Mouse (Mus musculus): Measurements from ENCODE around the gene Lrrc2. TPM values are rescaled to one million over a fixed set of nuclear protein-coding genes. Genes with fewer than 3 reads are reported as not detected.

Gene Lrrc2
- polyA plus RNA-seq, 1 experiment from 2014 or later = not detected

DNA sequence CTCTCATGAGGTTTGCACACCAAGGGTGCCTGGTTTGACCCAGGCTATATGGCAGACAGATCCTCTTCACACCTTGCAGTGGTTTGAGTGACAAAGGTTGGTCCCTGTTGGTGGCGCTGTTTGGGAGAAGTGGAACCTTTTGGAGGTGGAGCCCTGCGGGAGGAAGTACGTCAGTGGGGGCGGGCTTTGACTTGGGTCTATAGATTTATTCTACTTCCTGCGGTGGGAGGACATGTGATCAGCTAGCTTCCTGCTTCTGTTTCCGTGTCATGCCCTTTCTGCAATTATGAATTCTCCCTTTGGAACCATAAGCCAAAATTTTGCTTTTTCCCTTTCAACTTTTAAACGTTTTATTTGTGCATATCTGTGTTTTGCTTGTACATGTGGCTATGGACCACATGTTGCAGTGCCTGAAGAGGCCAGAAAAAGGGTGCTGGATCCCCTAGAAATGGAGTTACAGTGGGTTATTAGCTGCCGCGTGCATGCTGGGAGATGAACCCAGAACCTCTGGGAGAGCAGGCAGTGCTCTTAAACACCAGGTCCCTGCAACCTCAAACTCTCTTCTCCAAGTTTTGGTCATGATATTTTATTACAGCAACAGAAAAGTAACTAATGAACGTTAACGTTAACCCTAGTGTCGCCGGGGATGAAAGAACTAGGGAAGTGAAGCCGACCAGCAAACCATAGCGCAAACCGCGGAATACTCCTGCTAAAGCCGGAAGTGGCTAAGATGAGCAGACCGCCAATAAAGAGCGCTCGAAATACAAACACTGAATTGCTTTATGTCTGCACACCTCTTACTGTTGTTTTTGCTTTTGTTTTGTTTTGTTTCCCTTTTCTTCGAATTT is 13.9 kb downstream of the Lrrc2 start:
- H3K36me3 ChIP-seq = no peaks in the 10 kb centered on the region
- H3K27me3 ChIP-seq = no peaks in the 10 kb centered on the region
- no peaks in the 10 kb centered on the region for H3K4me1 ChIP-seq
- no peak overlapping the region for H3K27ac ChIP-seq (replicated peaks)
- H3K4me3 ChIP-seq = no peak overlapping the region
- no peak for ATAC-seq (ENCODE audit: low FRiP score, low read depth)
- WGBS = 90% methylated on average over 22 of the region's 22 CpGs
- H3K9ac ChIP-seq (replicated peaks) = no peak overlapping the region
- H3K9me3 ChIP-seq = no peaks in the 10 kb centered on the region
- H3K4me2 ChIP-seq (replicated peaks) = no peak overlapping the region

DNA sequence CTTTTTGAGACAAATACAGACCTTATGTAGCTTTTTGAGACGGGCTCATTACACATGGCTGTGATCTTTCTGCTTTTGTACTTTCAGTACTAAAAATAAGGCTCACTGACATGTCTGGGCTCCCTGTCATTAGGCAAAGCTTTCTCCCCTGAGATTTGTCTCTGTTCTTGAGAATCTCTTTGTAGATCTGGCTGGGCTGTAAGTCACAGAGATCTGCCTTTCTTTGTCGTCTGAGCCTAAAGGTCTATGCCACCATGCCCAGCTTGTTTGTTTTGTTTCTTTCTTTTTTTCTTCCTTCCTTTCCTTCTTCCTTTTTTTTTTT is 14.5 kb downstream of the Lrrc2 start:
- H3K27me3 ChIP-seq = no peaks in the 10 kb centered on the region
- H3K36me3 ChIP-seq = no peaks in the 10 kb centered on the region
- H3K4me3 ChIP-seq = no peak overlapping the region
- no peak overlapping the region for H3K4me2 ChIP-seq (replicated peaks)
- H3K9me3 ChIP-seq = no peaks in the 10 kb centered on the region
- H3K9ac ChIP-seq (replicated peaks) = no peak overlapping the region
- ATAC-seq (ENCODE audit: low FRiP score, low read depth) = no peak
- no peak overlapping the region for H3K27ac ChIP-seq (replicated peaks)
- WGBS = 74% methylated on average over 2 of the region's 2 CpGs
- no peaks in the 10 kb centered on the region for H3K4me1 ChIP-seq

DNA sequence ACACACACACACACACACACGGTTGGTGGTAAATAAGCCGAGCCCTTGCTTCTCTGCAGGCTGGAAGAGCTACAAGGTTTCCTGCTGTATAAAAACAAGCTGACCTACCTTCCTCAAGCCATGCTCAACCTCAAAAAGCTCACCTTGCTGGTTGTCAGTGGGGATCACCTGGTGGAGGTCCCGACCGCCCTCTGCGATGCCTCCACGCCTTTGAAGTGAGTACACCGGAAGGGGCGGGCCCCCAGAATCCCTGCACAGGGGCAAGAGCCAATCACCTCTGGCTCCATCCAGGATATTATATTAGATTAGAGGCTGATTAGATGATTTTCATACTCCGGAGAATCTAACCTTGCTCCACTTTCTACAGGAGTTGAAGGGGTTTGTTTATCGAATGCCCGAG is 28.1 kb downstream of the Lrrc2 start:
- Histone ChIP-seq H3K4me1 (no peaks in the 10 kb centered on the region), H3K27ac (replicated peaks) (no peak overlapping the region), H3K27me3 (no peaks in the 10 kb centered on the region), H3K4me2 (replicated peaks) (no peak overlapping the region), H3K9ac (replicated peaks) (no peak overlapping the region), H3K36me3 (no peaks in the 10 kb centered on the region), H3K9me3 (no peaks in the 10 kb centered on the region), H3K4me3 (no peak overlapping the region)
- 92% methylated on average over 11 of the region's 11 CpGs for WGBS
- no peak for ATAC-seq (ENCODE audit: low FRiP score, low read depth)

DNA sequence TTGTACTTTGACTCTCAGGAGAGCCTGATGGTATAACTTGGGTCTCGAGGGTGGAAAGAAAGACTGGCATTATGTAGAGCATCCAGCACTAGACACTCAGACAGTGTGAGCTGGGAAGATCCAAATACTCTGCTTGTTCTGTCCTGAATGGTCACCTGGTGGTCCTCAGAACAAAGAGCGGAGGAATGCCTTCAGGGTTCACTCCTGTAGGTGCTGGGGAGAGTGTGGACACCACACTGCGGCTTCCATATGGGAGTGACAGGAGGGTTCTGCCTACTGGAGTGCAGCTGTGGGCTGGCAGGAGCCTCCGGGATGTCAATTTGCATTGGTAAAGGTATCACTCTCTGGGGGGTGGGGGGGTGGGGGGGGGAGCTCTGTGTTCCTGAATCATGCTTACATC is 31.0 kb downstream of the Lrrc2 start:
- no peak overlapping the region for H3K4me3 ChIP-seq
- no peak overlapping the region for H3K4me2 ChIP-seq (replicated peaks)
- H3K9ac ChIP-seq (replicated peaks) = no peak overlapping the region
- no peak for ATAC-seq (ENCODE audit: low FRiP score, low read depth)
- no peaks in the 10 kb centered on the region for H3K9me3 ChIP-seq
- H3K4me1 ChIP-seq = no peaks in the 10 kb centered on the region
- no peaks in the 10 kb centered on the region for H3K27me3 ChIP-seq
- 64% methylated on average over 4 of the region's 4 CpGs for WGBS
- H3K36me3 ChIP-seq = no peaks in the 10 kb centered on the region
- H3K27ac ChIP-seq (replicated peaks) = no peak overlapping the region

DNA sequence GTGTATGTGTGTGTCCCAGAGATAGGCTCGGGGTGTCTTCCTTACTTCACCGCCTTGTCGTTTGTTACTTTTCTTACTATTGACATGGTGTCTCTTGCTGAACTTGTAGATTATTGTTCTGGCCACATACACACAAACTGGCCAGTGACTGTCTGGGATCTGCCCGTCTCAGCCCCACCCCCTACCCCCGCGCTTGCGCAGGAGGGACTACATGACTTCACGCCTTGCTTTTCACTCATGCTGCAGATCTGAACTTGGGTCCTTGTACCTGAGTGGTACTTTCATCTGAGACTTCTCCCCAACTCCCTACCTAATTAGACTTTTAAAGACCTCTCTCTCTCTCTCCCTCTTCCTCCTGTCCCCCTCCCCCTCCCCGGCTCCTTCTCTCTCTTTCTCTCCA is 32.8 kb downstream of the Lrrc2 start:
- Histone ChIP-seq H3K9ac (replicated peaks) (no peak overlapping the region), H3K4me1 (no peaks in the 10 kb centered on the region), H3K27me3 (no peaks in the 10 kb centered on the region), H3K27ac (replicated peaks) (no peak overlapping the region), H3K4me2 (replicated peaks) (no peak overlapping the region), H3K9me3 (no peaks in the 10 kb centered on the region), H3K4me3 (no peak overlapping the region), H3K36me3 (no peaks in the 10 kb centered on the region)
- ATAC-seq (ENCODE audit: low FRiP score, low read depth) = no peak
- WGBS = 90% methylated on average over 9 of the region's 9 CpGs

DNA sequence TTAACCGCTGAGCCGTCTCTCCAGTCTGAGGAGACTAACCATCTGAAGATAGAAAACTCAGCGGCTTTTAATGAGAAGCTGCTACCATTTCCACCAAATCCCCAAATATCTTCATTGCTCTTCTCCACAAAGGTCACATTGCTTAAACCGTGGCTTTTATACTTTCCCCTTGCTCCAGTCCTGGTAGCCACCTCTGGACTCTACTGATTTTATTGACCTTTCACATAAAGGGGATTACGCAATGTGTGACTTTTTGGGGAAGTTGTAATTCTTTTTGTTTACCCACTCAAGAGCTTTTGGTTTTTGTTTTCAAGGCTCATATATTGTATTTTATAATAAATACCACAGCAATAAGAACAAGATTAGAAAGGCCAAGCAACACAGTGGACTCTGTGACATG is 34.2 kb downstream of the Lrrc2 start:
- Histone ChIP-seq H3K27me3 (no peaks in the 10 kb centered on the region), H3K27ac (replicated peaks) (no peak overlapping the region), H3K4me3 (no peak overlapping the region), H3K9ac (replicated peaks) (no peak overlapping the region), H3K4me1 (no peaks in the 10 kb centered on the region), H3K36me3 (no peaks in the 10 kb centered on the region), H3K4me2 (replicated peaks) (no peak overlapping the region), H3K9me3 (no peaks in the 10 kb centered on the region)
- ATAC-seq (ENCODE audit: low FRiP score, low read depth) = no peak
- WGBS = 92% methylated on average over 5 of the region's 5 CpGs

DNA sequence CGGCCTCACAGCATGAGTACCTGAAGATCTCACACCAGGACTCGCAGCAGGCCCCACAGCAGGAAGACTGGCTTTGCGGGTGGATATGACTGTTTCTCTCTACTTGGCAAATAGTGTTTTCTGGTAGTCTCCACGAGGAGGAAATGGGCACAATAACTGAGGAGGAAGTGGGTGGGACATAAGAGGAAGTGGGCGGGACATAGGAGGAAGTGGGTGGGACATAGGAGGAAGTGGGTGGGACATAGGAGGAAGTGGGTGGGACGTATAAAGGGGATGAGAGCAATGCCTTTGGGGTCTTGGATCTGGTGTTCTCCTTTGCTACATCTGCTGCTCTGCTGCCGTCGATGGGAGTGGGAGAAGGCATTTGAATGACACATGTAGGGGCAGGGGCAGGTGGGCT is 34.6 kb downstream of the Lrrc2 start:
- Histone ChIP-seq H3K27ac (replicated peaks) (no peak overlapping the region), H3K9me3 (no peaks in the 10 kb centered on the region), H3K36me3 (no peaks in the 10 kb centered on the region), H3K4me2 (replicated peaks) (no peak overlapping the region), H3K4me1 (no peaks in the 10 kb centered on the region), H3K4me3 (no peak overlapping the region), H3K27me3 (no peaks in the 10 kb centered on the region), H3K9ac (replicated peaks) (no peak overlapping the region)
- ATAC-seq (ENCODE audit: low FRiP score, low read depth) = no peak
- 87% methylated on average over 8 of the region's 8 CpGs for WGBS

DNA sequence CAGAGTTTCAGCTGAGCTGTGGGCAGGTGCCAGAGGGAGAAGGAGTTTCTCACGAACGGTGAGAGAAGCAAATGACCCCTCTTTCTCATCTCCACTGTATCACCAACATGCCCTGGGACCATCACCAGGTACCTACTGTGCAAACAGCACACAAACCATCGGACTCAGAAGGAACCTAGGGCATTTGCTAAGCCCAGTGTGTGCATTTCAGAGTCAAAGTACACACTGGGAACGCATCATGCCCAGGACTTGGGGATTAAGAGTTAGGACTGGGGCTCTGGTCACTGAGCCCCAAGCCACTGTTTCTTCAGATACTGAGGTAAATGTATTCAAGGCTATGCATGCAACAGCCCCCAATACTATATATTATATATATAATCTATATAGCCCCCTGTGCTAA is 36.0 kb downstream of the Lrrc2 start:
- H3K36me3 ChIP-seq = no peaks in the 10 kb centered on the region
- no peak overlapping the region for H3K4me3 ChIP-seq
- H3K27ac ChIP-seq (replicated peaks) = no peak overlapping the region
- no peak overlapping the region for H3K4me2 ChIP-seq (replicated peaks)
- WGBS = 68% methylated on average over 4 of the region's 4 CpGs
- H3K9ac ChIP-seq (replicated peaks) = no peak overlapping the region
- H3K4me1 ChIP-seq = no peaks in the 10 kb centered on the region
- no peaks in the 10 kb centered on the region for H3K9me3 ChIP-seq
- ATAC-seq (ENCODE audit: low FRiP score, low read depth) = no peak
- no peaks in the 10 kb centered on the region for H3K27me3 ChIP-seq

DNA sequence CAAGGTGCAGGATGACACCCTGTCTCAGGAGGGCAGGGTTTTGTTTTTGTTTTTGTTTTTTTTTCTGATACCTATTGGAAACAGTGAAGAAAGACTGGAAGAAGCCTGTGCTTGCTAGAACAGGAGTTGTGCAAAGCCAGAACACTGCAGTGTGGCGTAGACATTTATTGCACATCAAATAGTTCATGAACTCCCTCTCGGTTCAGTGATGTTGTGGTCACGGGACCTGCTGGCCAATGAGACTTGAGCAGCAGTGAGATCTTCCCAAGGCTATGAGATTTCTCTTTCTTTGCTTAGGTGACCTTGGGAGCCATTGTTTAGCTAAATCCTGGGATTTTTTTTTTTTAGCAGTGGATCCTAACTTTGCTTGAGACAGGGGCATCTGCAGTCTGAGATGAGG is 36.7 kb downstream of the Lrrc2 start:
- no peaks in the 10 kb centered on the region for H3K9me3 ChIP-seq
- no peaks in the 10 kb centered on the region for H3K36me3 ChIP-seq
- no peak overlapping the region for H3K27ac ChIP-seq (replicated peaks)
- no peak overlapping the region for H3K4me3 ChIP-seq
- H3K4me2 ChIP-seq (replicated peaks) = no peak overlapping the region
- H3K9ac ChIP-seq (replicated peaks) = no peak overlapping the region
- 81% methylated on average over 3 of the region's 3 CpGs for WGBS
- no peaks in the 10 kb centered on the region for H3K27me3 ChIP-seq
- no peaks in the 10 kb centered on the region for H3K4me1 ChIP-seq
- no peak for ATAC-seq (ENCODE audit: low FRiP score, low read depth)

DNA sequence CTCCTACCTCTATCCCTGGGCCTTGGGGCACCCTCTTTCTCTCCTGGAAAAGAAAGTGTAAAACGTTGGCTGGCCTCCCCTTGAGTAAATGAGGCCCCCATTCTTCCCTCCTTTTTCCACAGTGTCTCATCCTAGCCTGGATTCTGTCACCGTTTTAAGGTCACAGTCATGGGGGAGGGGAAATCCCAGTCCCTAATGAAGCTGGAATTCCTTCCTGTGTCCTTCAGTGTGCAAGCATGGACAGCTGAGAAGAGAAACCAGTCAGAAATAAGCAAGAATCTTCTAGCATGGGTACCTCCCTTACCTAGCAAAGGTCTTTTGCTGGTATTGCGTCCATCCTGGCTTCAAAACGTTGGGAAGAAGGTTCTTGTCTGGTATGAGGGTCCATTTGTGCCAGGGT is 37.8 kb downstream of the Lrrc2 start:
- ATAC-seq (ENCODE audit: low FRiP score, low read depth) = no peak
- H3K4me3 ChIP-seq = no peak overlapping the region
- H3K27ac ChIP-seq (replicated peaks) = no peak overlapping the region
- H3K9ac ChIP-seq (replicated peaks) = no peak overlapping the region
- no peak overlapping the region for H3K4me2 ChIP-seq (replicated peaks)
- no peaks in the 10 kb centered on the region for H3K4me1 ChIP-seq
- no peaks in the 10 kb centered on the region for H3K9me3 ChIP-seq
- no peaks in the 10 kb centered on the region for H3K27me3 ChIP-seq
- H3K36me3 ChIP-seq = no peaks in the 10 kb centered on the region
- WGBS = 75% methylated on average over 4 of the region's 4 CpGs

DNA sequence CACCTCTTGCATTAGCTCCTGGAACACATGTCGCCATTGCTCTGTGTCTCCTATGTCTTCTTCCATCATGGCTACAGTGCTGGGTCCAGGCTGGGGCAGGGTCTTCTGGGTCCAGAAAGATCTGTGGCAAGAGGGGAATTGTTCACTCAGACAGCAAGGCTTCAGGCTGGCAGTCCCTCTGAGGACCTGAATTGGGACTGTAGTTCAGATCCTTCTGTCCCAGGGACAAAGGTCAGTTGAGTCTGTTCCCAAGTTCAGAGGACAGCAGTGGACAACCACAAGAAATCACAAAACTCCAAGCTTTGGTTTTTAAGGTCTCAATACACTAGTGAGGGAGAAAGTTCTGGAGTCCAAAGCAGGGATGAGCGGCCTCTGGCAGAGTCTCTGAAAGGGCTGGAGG is 38.2 kb downstream of the Lrrc2 start:
- ATAC-seq (ENCODE audit: low FRiP score, low read depth) = no peak
- Histone ChIP-seq H3K9ac (replicated peaks) (no peak overlapping the region), H3K36me3 (no peaks in the 10 kb centered on the region), H3K27ac (replicated peaks) (no peak overlapping the region), H3K4me1 (no peaks in the 10 kb centered on the region), H3K27me3 (no peaks in the 10 kb centered on the region), H3K4me3 (no peak overlapping the region), H3K9me3 (no peaks in the 10 kb centered on the region), H3K4me2 (replicated peaks) (no peak overlapping the region)
- WGBS = 93% methylated on average over 2 of the region's 2 CpGs

DNA sequence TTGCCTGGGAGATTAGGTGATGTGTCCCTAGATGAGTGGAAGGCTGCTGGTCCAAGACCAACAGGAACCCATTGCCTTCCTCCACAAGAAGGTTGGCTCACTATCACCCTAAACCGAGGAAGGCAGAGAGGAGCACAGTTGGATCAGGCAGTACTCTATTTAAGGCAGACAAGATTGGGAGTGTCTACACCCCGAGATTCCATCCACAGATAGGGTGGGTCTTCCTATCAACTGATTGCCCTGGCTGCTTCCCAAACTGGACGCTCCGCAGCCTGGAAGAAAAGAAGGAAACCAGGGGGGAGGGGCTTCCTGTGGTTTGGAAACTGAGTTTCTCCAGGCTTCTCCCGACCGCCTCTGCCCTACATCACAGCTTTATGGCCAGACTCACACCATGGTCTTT is 38.9 kb downstream of the Lrrc2 start, which contains the start of gene Rtp3:
Gene Rtp3 (minus strand): TSS at position 380 of the 400 bp plus-strand sequence.
- H3K9me3 ChIP-seq = no peaks in the 10 kb centered on the region
- no peaks in the 10 kb centered on the region for H3K36me3 ChIP-seq
- H3K27ac ChIP-seq (replicated peaks) = no peak within 1 kb of the TSS
- ATAC-seq (ENCODE audit: low FRiP score, low read depth) = no peak
- H3K4me2 ChIP-seq (replicated peaks) = no peak within 1 kb of the TSS
- WGBS = 65% methylated on average over 6 of the region's 6 CpGs
- no peaks in the 10 kb centered on the region for H3K4me1 ChIP-seq
- no peak within 1 kb of the TSS for H3K4me3 ChIP-seq
- no peaks in the 10 kb centered on the region for H3K27me3 ChIP-seq
- no peak within 1 kb of the TSS for H3K9ac ChIP-seq (replicated peaks)

DNA sequence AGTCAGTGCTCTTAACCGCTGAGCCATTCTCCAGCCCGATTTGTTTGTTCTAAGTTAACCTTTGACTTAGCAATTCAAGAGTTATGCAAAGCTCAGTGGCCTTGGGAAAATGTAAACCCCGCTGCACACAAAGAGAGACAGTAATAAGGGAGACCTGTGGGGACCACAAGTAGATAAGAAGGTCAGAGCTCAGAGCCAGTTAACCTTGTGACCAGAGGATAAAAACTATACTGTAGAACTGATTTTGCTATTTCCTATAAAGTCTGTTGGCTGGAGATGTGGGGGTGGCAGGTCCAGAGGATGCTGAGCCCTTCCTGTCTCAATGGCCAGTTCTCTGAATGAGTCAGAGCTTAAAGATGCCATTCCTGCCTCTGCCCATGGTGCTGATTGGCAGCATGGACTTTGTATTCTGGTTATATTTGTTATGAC is 42.0 kb downstream of the Lrrc2 start:
- no peak overlapping the region for H3K27ac ChIP-seq (replicated peaks)
- H3K4me3 ChIP-seq = no peak overlapping the region
- no peaks in the 10 kb centered on the region for H3K27me3 ChIP-seq
- WGBS = 30% methylated on average over 3 of the region's 3 CpGs
- ATAC-seq (ENCODE audit: low FRiP score, low read depth) = no peak
- H3K36me3 ChIP-seq = no peaks in the 10 kb centered on the region
- H3K4me2 ChIP-seq (replicated peaks) = no peak overlapping the region
- no peaks in the 10 kb centered on the region for H3K9me3 ChIP-seq
- H3K4me1 ChIP-seq = no peaks in the 10 kb centered on the region
- H3K9ac ChIP-seq (replicated peaks) = no peak overlapping the region
